Mouse (Mus musculus) neural tube, embryonic 11.5 days (tissue): ENCODE results near the gene Olfm1. TPM values are rescaled to one million over a fixed set of nuclear protein-coding genes. Genes with fewer than 3 reads are reported as not detected.

Experiments
- ATAC-seq: fragments of 200-750 bp; cut with Nextera tagmentation; 2 replicates; pipeline ENCODE4 v1.8.0; 2017; ENCODE audit warnings: moderate number of reproducible peaks, mild to moderate bottlenecking, moderate TSS enrichment, moderate library complexity; ENCODE audit not compliant: insufficient read depth, low FRiP score, low TSS enrichment
- DNase-seq: peaks from one replicate; pipeline ENCODE4 v3.0.0-alpha.2; 2015; ENCODE audit warnings: low spot score
- H3K27ac ChIP-seq: fragments of 300-500 bp; sonication (generic); 2 replicates; pipeline ENCODE4 v1.5.1; 2014; ENCODE audit warnings: low read depth, mild to moderate bottlenecking, low read length
- H3K27me3 ChIP-seq: fragments of 300-500 bp; sonication (generic); 2 replicates; pipeline ENCODE4 v1.6.1; 2014; ENCODE audit warnings: mild to moderate bottlenecking, low read length, mixed read lengths; ENCODE audit not compliant: control insufficient read depth, insufficient read depth
- H3K36me3 ChIP-seq: fragments of 300-500 bp; sonication (generic); 2 replicates; pipeline ENCODE4 v1.6.1; 2014; ENCODE audit warnings: mild to moderate bottlenecking, low read length, moderate library complexity, mixed read lengths; ENCODE audit not compliant: control insufficient read depth, insufficient read depth
- H3K4me1 ChIP-seq: fragments of 300-500 bp; sonication (generic); 2 replicates; pipeline ENCODE4 v1.6.1; 2014; ENCODE audit warnings: low read length, mixed read lengths; ENCODE audit not compliant: control insufficient read depth, insufficient read depth
- H3K4me2 ChIP-seq: fragments of 300-500 bp; sonication (generic); 2 replicates; pipeline ENCODE4 v1.6.1; 2014; ENCODE audit warnings: low read depth, mild to moderate bottlenecking, moderate library complexity
- H3K4me3 ChIP-seq: fragments of 300-500 bp; sonication (generic); 2 replicates; pipeline ENCODE4 v1.5.1; 2014; ENCODE audit warnings: low read depth, low read length
- H3K9ac ChIP-seq: fragments of 300-500 bp; sonication (generic); 2 replicates; pipeline ENCODE4 v1.6.1; 2014; ENCODE audit warnings: mild to moderate bottlenecking, low read length
- H3K9me3 ChIP-seq: fragments of 300-500 bp; sonication (generic); 2 replicates; pipeline ENCODE4 v1.6.1; 2016; ENCODE audit warnings: low read length; ENCODE audit not compliant: control insufficient read depth
- WGBS: fragments of 180-500 bp; shearing (Covaris S2); extraction: QIAGEN DNeasy Blood & Tissue Kit; methylation state at CpG from one replicate; pipeline ENCODE4 v1.1.7; 2014; 5-methylcytosine and 5-hydroxymethylcytosine counted together
- polyA plus RNA-seq: library from polyadenylated mRNA; unstranded; fragments of >200 nt; fragmentation: Nextera tagmentation; extraction: Ambion mirVana; gene quantifications from 2 replicates; pipeline ENCODE4 v1.2.1, GENCODE M21; 2014

Olfm1 gene
- polyA plus RNA-seq, 1 experiment from 2014 or later: 118 TPM

DNA sequence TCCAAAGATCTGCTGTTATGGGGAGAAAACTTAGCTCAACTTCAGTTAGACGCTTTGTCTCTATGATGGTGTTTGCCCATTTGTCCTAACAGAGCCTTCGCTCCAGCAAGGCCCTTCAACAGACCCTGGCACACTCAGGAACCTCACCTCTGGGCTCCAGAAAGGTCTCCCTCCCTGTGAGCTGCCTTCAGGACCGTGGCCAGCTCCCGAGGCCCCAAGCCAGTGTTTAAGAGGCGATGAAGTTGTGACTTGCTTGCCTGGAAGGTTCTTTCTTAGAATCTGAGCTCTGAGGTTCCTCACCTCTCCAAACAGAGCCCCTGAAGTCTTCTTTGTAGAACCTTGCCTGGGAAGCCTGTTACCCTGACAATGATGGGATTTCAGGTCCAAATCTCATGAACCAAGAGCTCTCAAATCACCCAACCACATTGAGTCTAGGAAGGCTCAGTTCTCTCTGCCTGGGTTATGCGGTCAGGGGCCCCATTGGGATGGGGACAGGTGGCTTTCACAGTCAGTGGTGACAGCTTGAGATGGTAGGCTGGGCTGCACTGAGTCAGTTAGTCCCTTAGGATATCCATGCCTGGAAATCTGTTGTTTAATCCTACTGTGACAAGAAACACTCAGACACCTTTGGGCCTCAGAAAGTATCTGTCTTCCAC, 2.3 kb downstream of the Olfm1 start:
- peak; percentile 51 for DNase-seq
- no peak overlapping the region for H3K27ac ChIP-seq

DNA sequence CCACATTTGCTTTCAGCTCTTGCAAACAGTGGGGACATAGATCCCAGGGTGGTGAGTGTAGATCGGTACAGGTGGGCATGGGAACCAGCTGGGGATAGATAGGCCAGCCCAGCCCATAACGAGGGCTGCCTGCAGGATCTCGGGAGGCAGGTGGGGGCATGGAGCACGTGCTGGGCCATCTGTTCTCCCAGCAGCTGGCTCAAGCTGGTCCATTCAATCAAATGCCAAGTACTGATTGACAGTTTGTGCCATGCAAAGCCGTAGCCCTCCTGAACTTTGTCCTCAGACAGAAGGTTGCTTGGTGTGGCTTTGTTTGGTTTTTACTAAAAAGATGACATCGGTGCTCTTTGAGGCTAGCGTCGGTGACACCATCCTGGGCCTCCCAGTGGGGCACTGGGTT, 2.9 kb downstream of the Olfm1 start:
- Histone ChIP-seq H3K27me3 (no peaks in the 10 kb centered on the region), H3K4me2 (no peak overlapping the region), H3K4me1 (peaks cover 4% of the 10 kb centered on the region; the same call in 1 of the 2 replicates), H3K36me3 (no peaks in the 10 kb centered on the region), H3K9me3 (no peaks in the 10 kb centered on the region), H3K4me3 (no peak overlapping the region), H3K27ac (no peak overlapping the region), H3K9ac (no peak overlapping the region)
- WGBS: 63% methylated on average over 8 of the region's 8 CpGs
- ATAC-seq (no peak), DNase-seq (no peak)

More for the DNA sequence above, 2.3 kb downstream of the Olfm1 start:
- H3K27me3 ChIP-seq: no peaks in the 10 kb centered on the region
- H3K4me2 ChIP-seq: peak overlapping the region; percentile 81; the same call in 1 of the 2 replicates
- H3K4me1 ChIP-seq: peaks cover 4% of the 10 kb centered on the region; the same call in 1 of the 2 replicates
- no peaks in the 10 kb centered on the region for H3K36me3 ChIP-seq
- H3K4me3 ChIP-seq: 0 out of 2 replicates have a peak overlapping the region, but pooled peaks have one; percentile 3
- 44% methylated on average over 6 of the region's 6 CpGs for WGBS
- ATAC-seq: no peak
- H3K9me3 ChIP-seq: no peaks in the 10 kb centered on the region
- H3K9ac ChIP-seq: no peak overlapping the region

DNA sequence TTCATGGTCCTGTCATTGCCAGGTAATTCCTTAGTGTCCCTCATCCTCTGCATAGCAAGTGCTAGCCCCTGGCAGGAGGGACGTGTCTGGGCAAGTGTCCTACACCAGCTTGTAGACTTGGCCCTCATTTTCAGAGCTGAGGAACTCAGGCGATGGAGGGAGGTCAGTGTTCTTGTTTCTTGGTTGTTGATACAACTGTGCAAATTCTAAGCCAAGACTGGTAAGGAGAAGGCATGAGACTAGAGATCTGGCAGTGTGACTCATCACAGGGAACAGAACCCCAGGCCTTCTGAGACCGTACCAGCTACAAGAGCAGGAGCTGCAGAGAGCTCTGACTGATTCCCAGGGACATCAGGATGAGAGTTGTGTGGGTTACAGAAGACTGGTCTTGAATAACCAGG, 8.6 kb downstream of the Olfm1 start:
- H3K9ac ChIP-seq: no peak overlapping the region
- H3K9me3 ChIP-seq: no peaks in the 10 kb centered on the region
- no peak overlapping the region for H3K4me2 ChIP-seq
- no peaks in the 10 kb centered on the region for H3K36me3 ChIP-seq
- H3K27me3 ChIP-seq: peaks cover 2% of the 10 kb centered on the region; the same call in 1 of the 2 replicates
- peaks cover 5% of the 10 kb centered on the region; the same call in 1 of the 2 replicates for H3K4me1 ChIP-seq
- no peak overlapping the region for H3K27ac ChIP-seq
- 76% methylated on average over 3 of the region's 3 CpGs for whole genome bisulfite sequencing
- DNase-seq (no peak), ATAC-seq (no peak)
- no peak overlapping the region for H3K4me3 ChIP-seq

DNA sequence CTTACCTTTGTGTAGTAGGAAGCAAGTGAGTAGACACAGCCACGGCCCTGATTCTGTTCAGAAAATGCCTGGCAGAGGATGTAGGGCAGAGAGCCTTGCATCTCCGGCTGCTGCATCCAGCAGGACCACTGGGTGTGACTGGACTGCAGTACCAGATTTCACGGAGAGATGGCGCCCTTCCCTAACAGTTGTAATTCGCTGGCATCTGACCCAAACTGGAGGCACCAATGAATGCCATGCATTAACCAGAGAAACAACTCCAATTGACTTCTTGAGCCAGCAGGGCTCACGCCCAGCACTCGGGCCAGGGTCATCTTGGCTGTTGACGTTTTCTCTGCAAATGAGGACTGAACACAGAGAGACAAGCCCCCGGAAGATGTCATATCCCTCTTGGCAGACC, 11.4 kb downstream of the Olfm1 start:
- H3K9ac ChIP-seq: no peak overlapping the region; the same call in 1 of the 2 replicates
- ATAC-seq (peak; percentile 28; the same call in 1 of the 2 replicates), DNase-seq (peak; percentile 91)
- peaks cover 2% of the 10 kb centered on the region; the same call in 1 of the 2 replicates for H3K27me3 ChIP-seq
- H3K36me3 ChIP-seq: no peaks in the 10 kb centered on the region
- no peak overlapping the region for H3K4me2 ChIP-seq
- H3K4me3 ChIP-seq: no peak overlapping the region
- no peaks in the 10 kb centered on the region for H3K9me3 ChIP-seq
- no peak overlapping the region for H3K27ac ChIP-seq
- H3K4me1 ChIP-seq: peaks cover 5% of the 10 kb centered on the region; the same call in 1 of the 2 replicates
- 5% methylated on average over 9 of the region's 9 CpGs for WGBS

DNA sequence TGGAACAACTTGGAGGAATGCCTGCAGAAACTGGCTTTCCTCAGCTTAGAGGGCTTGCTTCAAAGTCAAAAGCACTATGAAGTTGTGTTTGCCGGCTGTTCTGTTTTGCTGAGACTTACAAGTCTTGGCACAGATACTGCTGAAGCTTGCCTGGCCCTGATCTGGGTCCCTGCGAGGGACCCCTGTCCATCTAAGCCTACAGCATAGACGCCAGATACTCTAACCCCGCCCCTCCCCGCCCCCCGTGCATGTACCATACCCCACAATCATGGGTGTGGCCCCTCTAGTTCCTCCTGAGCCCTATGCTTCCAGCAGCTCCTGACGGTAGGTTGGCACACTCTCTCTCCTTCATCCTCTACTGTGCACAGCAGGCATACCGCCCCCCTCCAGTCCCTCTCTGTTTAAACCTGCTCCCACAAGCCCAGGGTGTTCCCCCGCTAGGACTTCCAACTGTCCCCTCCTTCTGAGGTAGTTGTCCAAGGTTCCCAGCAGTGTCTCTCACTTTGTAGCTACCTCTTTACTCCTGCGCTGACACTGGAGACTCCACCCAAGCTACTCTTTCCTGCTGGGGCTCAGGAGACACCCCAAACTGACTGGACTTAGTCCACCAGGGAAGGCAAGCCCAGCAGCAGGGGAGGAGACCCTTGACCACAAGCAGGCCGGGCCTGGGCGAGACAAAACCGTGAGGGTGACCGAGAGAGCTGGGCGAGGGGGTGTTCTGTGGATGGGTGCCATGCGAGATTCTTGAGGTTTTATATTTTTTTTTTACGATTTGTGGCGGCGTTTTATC, 12.1 kb downstream of the Olfm1 start:
- Histone ChIP-seq H3K4me1 (peaks cover 8% of the 10 kb centered on the region; the same call in 1 of the 2 replicates), H3K27ac (no peak overlapping the region), H3K4me2 (peak overlapping the region; percentile 99), H3K4me3 (peak overlapping the region; percentile 62; the same call in 1 of the 2 replicates), H3K36me3 (no peaks in the 10 kb centered on the region), H3K9me3 (no peaks in the 10 kb centered on the region), H3K27me3 (peaks cover 2% of the 10 kb centered on the region; the same call in 1 of the 2 replicates), H3K9ac (no peak overlapping the region; the same call in 1 of the 2 replicates)
- no peak for ATAC-seq
- WGBS: 12% methylated on average over 19 of the region's 19 CpGs
- DNase-seq: no peak

DNA sequence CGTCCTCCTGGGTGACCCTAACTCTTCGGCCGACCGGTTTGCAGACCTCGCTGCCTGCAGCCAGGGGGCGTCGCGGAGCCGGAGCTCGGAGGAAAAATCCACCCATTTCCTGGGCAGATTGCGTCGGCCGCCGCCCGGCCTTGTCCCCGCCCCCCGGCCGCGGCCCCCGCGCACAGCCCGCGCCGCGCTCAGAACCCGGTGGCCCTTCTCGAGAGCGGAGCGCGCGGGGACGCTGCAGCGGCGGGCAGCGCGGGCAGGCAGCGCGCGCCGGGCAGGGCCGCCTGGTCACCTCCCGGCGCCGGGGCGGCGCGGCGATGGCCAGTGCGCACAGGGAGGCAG, 12.6 kb downstream of the Olfm1 start:
- Histone ChIP-seq H3K36me3 (no peaks in the 10 kb centered on the region), H3K4me3 (peak overlapping the region; percentile 62), H3K9ac (peak overlapping the region; percentile 72), H3K4me1 (peaks cover 10% of the 10 kb centered on the region; the same call in 1 of the 2 replicates), H3K4me2 (peak overlapping the region; percentile 99), H3K27ac (peak overlapping the region; percentile 49; the same call in 1 of the 2 replicates), H3K27me3 (peaks cover 2% of the 10 kb centered on the region; the same call in 1 of the 2 replicates), H3K9me3 (no peaks in the 10 kb centered on the region)
- peak; percentile 85 for DNase-seq
- under 1% methylated on average over 34 of the region's 49 CpGs for WGBS
- ATAC-seq: peak; percentile 40; the same call in 1 of the 2 replicates

DNA sequence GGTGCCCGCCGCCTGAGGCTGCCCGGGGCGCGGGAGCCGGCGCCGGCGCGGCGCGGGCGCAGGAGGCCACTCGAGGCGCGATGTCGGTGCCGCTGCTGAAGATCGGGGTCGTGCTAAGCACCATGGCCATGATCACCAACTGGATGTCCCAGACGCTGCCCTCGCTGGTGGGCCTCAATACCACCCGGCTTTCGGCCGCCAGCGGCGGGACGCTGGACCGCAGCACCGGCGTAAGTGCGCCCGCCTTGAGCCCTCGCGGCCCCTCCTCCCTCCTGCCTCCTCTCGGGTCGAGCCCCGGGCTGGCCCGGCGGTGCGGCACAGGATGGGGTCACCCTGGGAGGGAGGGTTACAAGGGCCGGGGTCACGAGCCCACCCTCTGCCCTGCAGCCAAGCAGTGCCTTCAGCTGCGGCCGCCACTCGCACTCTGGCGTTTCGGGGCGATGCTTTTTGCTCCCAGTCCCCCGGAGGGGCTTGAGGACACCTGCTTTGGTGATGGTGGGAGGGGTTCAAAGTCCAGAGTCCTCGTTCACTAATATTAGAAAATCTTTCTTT, 13.2 kb downstream of the Olfm1 start:
- peaks cover 10% of the 10 kb centered on the region; the same call in 1 of the 2 replicates for H3K4me1 ChIP-seq
- H3K36me3 ChIP-seq: no peaks in the 10 kb centered on the region
- H3K4me3 ChIP-seq: peak overlapping the region; percentile 62
- ATAC-seq: peak; percentile 13; the same call in 1 of the 2 replicates
- H3K4me2 ChIP-seq: peak overlapping the region; percentile 99
- peak overlapping the region; percentile 49; the same call in 1 of the 2 replicates for H3K27ac ChIP-seq
- no peaks in the 10 kb centered on the region for H3K9me3 ChIP-seq
- DNase-seq: peak; percentile 30
- H3K27me3 ChIP-seq: peaks cover 2% of the 10 kb centered on the region; the same call in 1 of the 2 replicates
- WGBS: 0% methylated on average over 32 of the region's 51 CpGs
- H3K9ac ChIP-seq: peak overlapping the region; percentile 72

DNA sequence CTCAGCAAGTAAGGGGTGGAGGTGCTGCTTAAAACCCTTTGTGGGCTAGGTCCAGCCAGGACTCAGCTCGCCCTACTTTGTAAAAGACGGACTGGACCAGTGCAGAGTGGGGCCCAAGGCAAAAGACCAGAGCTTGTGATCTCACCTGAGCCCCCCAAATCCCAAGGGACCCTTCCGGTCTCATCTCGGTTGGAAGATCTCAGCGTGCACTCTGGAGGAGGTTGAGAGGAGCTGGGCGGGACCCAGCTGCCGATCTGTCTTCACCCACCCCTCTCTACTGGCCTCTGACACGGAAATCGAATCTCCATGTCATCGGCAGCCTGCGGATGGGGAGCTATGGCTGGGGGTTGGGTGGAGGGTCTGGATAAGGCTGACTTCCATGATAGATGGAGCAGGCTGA, 13.7 kb downstream of the Olfm1 start:
- peak overlapping the region; percentile 62 for H3K4me3 ChIP-seq
- ATAC-seq: no peak
- peak; percentile 38 for DNase-seq
- no peaks in the 10 kb centered on the region for H3K9me3 ChIP-seq
- H3K4me1 ChIP-seq: peaks cover 10% of the 10 kb centered on the region; the same call in 1 of the 2 replicates
- H3K36me3 ChIP-seq: no peaks in the 10 kb centered on the region
- peak overlapping the region; percentile 99 for H3K4me2 ChIP-seq
- H3K9ac ChIP-seq: peak overlapping the region; percentile 72
- H3K27ac ChIP-seq: 0 out of 2 replicates have a peak overlapping the region, but pooled peaks have one; percentile 8
- WGBS: 10% methylated on average over 11 of the region's 11 CpGs
- peaks cover 2% of the 10 kb centered on the region; the same call in 1 of the 2 replicates for H3K27me3 ChIP-seq
